Mouse (Mus musculus): ENCODE measurements at regions not wholly inside any gene's neighbourhood (a gene's known extent, or its start where the extent isn't known, plus 50 kb on each side); places are given as distances from the start of the nearest gene placed in this dataset.
A peak's percentile ranks its signal among the peaks of the same experiment; 100 is the strongest.

DNA sequence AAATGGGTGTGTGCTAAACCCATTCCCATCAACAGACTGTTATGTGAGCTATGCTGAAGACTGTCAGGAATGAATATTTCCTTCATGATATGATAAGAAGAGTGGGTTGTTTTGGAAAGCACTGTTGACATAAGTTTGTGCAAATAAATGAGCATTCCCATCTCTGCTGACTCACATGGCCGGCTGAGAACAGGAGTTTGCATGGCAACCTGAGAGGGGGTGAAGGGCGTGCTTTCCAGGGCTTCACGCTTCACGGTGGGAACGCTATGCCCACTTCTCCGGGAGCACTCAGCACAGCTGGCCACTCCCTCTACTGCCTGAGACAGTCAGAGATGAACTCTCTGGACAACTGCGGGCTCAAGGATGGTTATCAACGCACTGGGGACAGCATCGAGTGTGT is 348.9 kb upstream of the Slc24a5 start:
- no peak for DNase-seq

DNA sequence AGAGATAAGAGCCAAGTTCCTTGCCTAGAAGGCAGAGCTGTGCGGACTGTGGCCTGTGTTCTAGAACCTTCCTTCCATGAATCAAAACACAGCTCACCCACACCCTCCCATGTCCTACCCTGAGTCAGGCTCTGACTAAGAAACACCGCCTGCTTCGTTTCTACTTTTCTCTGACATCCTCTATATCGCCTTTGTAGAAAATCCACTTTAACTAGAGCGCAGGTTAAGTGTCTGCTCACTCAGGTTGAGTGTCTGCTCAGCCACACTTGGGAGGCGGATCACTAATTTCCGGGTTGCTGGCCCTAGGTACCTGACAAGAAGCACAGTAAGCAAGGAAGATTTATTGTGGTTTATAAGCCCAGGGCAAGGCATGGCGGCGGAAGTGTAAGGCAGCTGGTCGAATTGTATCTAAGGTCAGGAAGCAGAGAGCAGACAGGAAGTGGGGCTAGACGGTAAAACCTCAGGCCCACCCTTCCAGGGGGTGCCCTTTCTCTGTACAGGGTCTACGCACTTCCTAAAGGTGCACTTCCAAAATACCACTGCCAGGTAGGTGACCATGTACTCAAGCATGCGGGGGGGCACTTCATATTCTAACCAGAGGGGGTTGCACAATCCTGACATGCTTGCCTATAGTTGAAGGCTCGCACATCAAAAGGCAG is 348.0 kb upstream of the Slc24a5 start:
- DNase-seq = no peak

GRCm38 (mm10) chr2:124720593-124721445 is 347.1 kb upstream of the Slc24a5 start:
- no peak for DNase-seq

DNA sequence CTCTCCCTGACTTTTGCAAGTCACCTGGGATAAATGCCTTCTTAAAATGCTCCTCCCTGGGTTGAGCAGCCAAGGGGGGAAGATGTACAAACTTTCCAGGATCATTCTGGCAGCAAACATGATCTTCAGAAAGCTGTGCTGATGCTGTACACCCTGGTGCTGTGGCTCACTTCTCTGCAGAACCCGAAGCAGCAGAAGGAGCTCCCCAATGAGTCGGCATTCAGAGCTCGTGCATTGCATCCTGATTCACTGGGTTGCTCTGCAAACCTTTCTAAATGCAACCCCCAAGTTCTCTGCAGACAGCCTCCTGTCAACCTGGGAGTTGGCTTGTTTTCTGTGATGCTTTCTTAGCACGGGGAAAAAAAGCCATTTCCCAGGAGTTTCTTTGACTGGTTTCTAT is 343.8 kb upstream of the Slc24a5 start:
- no peak for DNase-seq

- no peak for DNase-seq
Measured at GRCm38 (mm10) chr2:124724827-124725480, 343.0 kb upstream of the Slc24a5 start.

DNA sequence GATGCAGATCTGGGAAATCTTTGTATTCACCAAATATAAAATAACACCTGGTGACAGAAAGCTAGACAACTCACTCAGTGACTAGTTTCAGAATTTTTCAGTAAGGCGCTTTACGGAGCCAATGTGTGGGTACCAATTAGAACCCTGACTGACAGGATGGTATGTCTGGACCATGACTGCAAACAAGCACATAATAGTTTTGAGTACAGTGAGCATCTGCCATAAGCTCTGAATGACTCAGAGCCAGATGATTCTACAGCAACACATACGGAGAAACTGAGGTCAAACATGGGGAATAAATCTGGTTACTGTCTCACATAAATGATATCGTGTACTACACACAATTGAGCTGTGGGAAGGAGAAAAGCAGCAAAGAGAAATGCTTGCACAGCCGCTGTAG is 339.9 kb upstream of the Slc24a5 start:
- DNase-seq = no peak

DNA sequence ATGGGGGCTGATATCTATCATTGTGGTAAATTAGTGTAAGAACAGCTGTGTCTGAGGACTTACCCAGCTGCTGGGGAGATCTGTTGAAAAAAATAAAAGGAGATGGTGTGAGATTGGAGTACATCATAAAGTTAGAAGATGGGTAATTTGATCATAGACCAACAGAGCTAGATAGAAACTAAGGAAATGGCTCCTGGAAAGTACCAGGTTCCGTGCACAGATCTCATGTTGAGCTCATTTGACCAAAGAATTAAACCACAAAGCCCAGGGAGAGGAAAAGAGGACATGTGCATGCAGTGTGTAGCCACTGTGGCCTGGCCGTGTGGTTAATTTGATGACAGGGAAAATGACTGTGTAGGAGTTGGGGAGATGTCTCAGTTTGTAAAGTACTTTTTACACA is 335.3 kb upstream of the Slc24a5 start:
- no peak for DNase-seq

GRCm38 (mm10) chr2:124740848-124741247 is 327.1 kb upstream of the Slc24a5 start:
- DNase-seq = no peak

GRCm38 (mm10) chr2:124742964-124743363 is 325.0 kb upstream of the Slc24a5 start:
- no peak for DNase-seq

DNA sequence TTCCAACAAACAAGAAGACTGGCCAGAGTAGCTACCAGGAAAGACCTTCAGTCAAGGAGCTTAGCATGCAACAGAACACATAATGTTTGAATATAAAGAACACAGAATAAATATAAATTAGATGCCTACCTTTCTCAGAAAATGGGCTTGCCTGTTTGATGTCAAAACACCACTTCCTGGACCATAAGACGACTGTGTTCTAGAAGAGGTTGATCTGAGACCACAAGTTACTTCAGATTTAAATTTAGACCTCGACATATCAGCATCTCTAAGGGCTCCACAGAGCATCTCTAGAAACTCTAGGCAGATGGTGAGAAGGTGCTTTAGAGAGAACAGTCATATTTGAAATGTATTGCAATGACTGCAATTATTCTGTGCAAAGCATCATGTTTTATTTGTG is 322.9 kb upstream of the Slc24a5 start:
- DNase-seq = no peak

GRCm38 (mm10) chr2:124747119-124747518 is 320.8 kb upstream of the Slc24a5 start:
- no peak for DNase-seq

GRCm38 (mm10) chr2:124747627-124748026 is 320.3 kb upstream of the Slc24a5 start:
- no peak for DNase-seq

GRCm38 (mm10) chr2:124751832-124752231 is 316.1 kb upstream of the Slc24a5 start:
- DNase-seq = no peak

DNA sequence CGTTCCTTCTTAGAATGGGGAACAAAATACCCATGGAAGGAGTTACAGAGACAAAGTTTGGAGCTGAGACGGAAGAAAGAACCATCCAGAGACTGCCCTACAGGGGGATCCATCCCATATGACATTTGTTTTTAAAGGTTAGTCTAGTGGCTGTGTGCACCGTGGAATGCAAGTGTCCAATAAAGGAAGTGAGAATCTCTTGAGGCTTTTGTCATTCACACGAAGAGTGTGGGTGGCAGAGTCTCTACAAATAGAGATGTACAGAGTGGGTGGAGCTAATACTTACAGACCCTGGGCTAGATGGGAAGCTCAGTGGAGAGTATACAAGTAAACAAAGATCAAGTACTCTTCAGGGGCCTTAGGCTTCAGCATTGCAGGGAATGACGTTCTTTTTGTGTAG is 314.2 kb upstream of the Slc24a5 start:
- DNase-seq = no peak

- no peak for DNase-seq
Measured at GRCm38 (mm10) chr2:124755244-124755643, 312.7 kb upstream of the Slc24a5 start.

DNA sequence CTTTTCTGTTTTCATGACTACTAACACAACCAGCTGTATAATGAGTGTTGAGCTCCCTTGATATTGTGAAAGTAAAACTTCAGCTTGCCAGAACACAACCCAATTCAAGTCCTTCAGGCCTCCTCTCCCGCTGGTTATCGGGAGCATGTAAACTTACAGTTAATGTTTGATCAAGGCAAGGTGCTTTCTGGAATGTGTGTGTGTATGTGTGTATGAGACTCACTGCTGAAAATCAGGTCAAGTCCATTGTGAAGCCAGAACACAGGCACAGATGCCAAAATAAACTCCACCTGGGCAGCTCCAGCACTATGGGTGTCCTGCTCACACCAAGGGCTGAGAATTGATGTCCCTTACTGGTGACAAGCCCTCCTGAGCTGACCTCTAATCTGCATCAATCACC is 308.9 kb upstream of the Slc24a5 start:
- no peak for DNase-seq

- peak; percentile 6 for DNase-seq
Measured at GRCm38 (mm10) chr2:124763650-124764049, 304.3 kb upstream of the Slc24a5 start.

GRCm38 (mm10) chr2:124764186-124764910 is 303.6 kb upstream of the Slc24a5 start:
- peak; percentile 61 for DNase-seq

GRCm38 (mm10) chr2:124769267-124769967 is 298.5 kb upstream of the Slc24a5 start:
- DNase-seq = no peak

- no peak for DNase-seq
Measured at GRCm38 (mm10) chr2:124770028-124770427, 297.9 kb upstream of the Slc24a5 start.

DNA sequence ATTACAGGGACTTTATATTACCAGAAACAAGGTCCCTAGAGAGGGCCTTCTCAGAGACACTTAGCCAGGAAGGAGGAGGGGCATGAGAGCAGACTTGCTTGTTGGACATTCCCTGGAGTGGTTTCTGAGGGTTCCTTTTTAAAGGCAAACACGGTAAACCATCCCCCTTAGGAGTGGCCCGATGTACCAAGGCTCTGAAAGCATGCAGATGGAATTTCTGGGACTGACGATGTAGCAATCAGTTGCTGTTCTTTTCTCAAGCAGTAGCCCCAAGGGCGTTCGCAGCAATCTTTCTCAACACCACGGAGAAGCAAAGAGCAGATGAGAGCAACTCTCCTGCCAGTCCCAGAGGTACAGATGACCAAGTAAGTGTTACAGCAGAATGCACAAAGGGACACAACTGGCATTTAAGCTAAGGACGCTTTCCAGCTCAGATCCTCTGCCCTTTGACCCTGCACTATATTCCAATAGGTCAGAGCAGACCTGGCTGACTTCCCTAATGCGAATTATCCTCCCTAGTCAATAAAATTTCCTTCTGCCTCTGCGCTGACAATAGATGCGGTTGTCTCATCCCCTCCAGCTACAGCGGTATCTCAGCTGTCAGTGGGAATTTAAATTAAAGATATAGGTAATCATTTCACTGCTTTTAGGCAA is 295.7 kb upstream of the Slc24a5 start:
- DNase-seq = peak; percentile 53

GRCm38 (mm10) chr2:124775737-124776136 is 292.2 kb upstream of the Slc24a5 start:
- no peak for DNase-seq

Data from retina, postnatal 1 day (tissue).